Mouse (Mus musculus) intestine, embryonic 16.5 days (tissue): ENCODE results near the gene Actn3. TPM values are rescaled to one million over a fixed set of nuclear protein-coding genes. Genes with fewer than 3 reads are reported as not detected.
"Not testable (repeated sequence)": the region's sequence is repeated elsewhere in the genome, so short reads cannot be mapped to it uniquely, and the experiment has no call there.

ENCODE experiments used
- ATAC-seq: fragments of 200-750 bp; cut with Nextera tagmentation; 2 replicates; pipeline ENCODE4 v1.8.0; 2017; ENCODE audit warnings: moderate TSS enrichment, moderate library complexity
- H3K27ac ChIP-seq: fragments of 300-500 bp; sonication (generic); 2 replicates; pipeline ENCODE4 v1.5.1; 2014; ENCODE audit warnings: mild to moderate bottlenecking, low read length
- H3K27me3 ChIP-seq: fragments of 300-500 bp; sonication (generic); replicated peaks from 2 replicates; pipeline ENCODE4 v1.6.1; 2014; ENCODE audit warnings: low read length, control low read depth, mixed read lengths; ENCODE audit not compliant: control insufficient read depth, insufficient read depth
- H3K36me3 ChIP-seq: fragments of 300-500 bp; sonication (generic); 2 replicates; pipeline ENCODE4 v1.6.1; 2014; ENCODE audit warnings: low read length, control low read depth; ENCODE audit not compliant: control insufficient read depth, insufficient read depth
- H3K4me1 ChIP-seq: fragments of 300-500 bp; sonication (generic); 2 replicates; pipeline ENCODE4 v1.6.1; 2014; ENCODE audit warnings: low read length, control low read depth, mixed read lengths; ENCODE audit not compliant: control insufficient read depth, insufficient read depth
- H3K4me2 ChIP-seq: fragments of 300-500 bp; sonication (generic); 2 replicates; pipeline ENCODE4 v1.6.1; 2014; ENCODE audit warnings: low read depth, low read length, control low read depth
- H3K4me3 ChIP-seq: fragments of 300-500 bp; sonication (generic); 2 replicates; pipeline ENCODE4 v1.5.1; 2014; ENCODE audit warnings: mild to moderate bottlenecking, low read length
- H3K9ac ChIP-seq: fragments of 300-500 bp; sonication (generic); 2 replicates; pipeline ENCODE4 v1.6.1; 2014; ENCODE audit warnings: low read depth, low read length
- H3K9me3 ChIP-seq: fragments of 300-500 bp; sonication (generic); 2 replicates; pipeline ENCODE4 v1.6.1; 2016; ENCODE audit warnings: low read length, control low read depth; ENCODE audit not compliant: control insufficient read depth
- WGBS: fragments of 180-500 bp; shearing (Covaris S2); extraction: QIAGEN DNeasy Blood & Tissue Kit; methylation state at CpG from one replicate; pipeline ENCODE4 v1.1.7; 2014; 5-methylcytosine and 5-hydroxymethylcytosine counted together
- polyA plus RNA-seq: library from polyadenylated mRNA; unstranded; fragments of >200 nt; fragmentation: Nextera tagmentation; extraction: Ambion mirVana; gene quantifications from 2 replicates; pipeline ENCODE4 v1.2.1, GENCODE M21; 2015

Gene Actn3
- polyA plus RNA-seq, 1 experiment from 2014 or later: 1.1 TPM

DNA sequence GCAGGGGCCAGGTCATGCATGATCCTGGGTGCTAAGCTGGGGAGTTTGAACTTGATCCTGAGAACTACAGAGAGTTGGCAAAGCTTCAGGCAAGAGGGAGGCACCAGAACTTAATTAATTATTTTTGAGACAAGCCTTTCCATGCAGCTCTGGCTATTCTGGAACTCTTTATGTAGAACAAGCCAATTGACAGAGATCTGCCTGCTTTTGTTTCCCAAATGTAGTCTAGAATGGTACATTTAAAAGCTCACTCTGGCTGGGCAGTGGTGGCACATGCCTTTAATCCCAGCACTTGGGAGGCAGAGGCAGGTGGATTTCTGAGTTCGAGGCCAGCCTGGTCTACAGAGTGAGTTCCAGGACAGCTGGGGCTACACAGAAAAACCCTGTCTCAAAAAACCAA is 3.1 kb downstream of the Actn3 start:
- ATAC-seq, H3K36me3 ChIP-seq, H3K27me3 ChIP-seq, H3K27ac ChIP-seq, H3K4me1 ChIP-seq, H3K4me3 ChIP-seq, H3K9ac ChIP-seq, H3K4me2 ChIP-seq, H3K9me3 ChIP-seq: not testable (repeated sequence)
- WGBS: 77% methylated on average over 1 of the region's 1 CpGs

DNA sequence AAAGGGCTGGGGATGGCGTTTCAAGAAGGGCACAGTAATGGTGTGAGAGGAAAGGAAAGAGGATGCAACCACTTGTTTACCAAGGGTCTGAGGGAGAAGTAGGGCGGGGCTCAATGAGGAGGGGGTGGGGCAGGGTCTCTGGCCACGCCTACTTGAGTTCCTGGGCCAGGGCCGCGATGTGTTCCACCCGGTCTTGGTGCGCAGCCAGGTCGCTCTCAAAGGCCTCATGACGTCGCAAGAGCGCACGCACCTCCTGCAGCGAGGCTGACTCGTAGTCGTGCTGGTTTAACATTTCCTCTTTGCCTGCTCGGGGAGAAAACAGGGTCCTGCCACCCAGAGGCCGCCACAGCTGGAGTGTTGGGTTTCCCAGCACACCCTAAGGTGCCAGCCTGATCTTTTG is 12.6 kb downstream of the Actn3 start:
- ATAC-seq: no peak
- 3% methylated on average over 17 of the region's 17 CpGs for WGBS
- peak overlapping the region; percentile 37; the same call in 1 of the 2 replicates for H3K4me2 ChIP-seq
- H3K9ac ChIP-seq: 0 out of 2 replicates have a peak overlapping the region, but pooled peaks have one; percentile 24
- H3K9me3 ChIP-seq: no peaks in the 10 kb centered on the region
- no peaks in the 10 kb centered on the region for H3K27me3 ChIP-seq
- peaks cover 4% of the 10 kb centered on the region; the same call in 1 of the 2 replicates for H3K4me1 ChIP-seq
- H3K27ac ChIP-seq: no peak overlapping the region
- no peak overlapping the region for H3K4me3 ChIP-seq
- no peaks in the 10 kb centered on the region for H3K36me3 ChIP-seq

DNA sequence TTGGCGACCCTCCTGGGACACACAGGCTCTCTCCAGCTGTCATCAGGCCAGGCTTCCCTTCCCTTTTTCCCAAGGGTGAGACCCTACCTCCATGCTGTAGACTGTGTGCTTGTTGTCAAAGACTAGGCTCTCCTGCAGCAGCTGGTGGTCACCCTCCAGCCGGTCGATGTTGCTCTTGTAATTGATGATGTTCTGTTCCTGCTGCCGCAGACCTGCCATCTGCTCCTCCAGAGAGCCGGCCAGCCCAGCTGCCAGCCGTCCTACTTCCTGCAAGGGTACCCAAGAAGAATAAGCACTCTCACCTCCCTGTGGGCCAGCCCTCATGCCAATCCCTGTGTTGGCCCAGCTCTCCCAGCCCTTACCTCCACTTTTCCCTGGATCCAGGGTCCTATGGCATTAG is 14.7 kb downstream of the Actn3 start:
- Histone ChIP-seq H3K4me3 (no peak overlapping the region), H3K9me3 (no peaks in the 10 kb centered on the region), H3K4me1 (peaks cover 4% of the 10 kb centered on the region; the same call in 1 of the 2 replicates), H3K9ac (no peak overlapping the region), H3K27ac (no peak overlapping the region), H3K27me3 (no peaks in the 10 kb centered on the region), H3K4me2 (no peak overlapping the region), H3K36me3 (no peaks in the 10 kb centered on the region)
- no peak for ATAC-seq
- 54% methylated on average over 6 of the region's 6 CpGs for WGBS

DNA sequence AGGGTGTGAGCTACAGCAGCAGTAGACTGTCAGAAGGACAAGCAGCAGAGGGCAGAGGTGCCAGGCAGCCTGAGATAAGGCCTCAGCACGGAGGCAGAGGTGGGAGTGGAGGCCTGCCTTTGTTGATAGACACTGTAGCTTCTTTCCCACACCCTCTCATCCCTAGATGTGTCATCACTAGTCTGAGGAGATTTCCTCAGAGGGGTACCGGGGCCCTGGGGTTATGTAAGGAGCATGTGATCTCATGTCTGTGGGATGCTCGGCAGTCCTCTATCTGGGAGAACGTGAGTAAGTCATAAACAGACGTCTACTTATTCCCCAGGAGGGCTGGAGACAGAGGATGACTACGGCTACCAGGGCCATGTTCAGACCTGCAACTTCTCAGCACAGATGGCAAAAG is 18.6 kb downstream of the Actn3 start:
- no peaks in the 10 kb centered on the region for H3K9me3 ChIP-seq
- peak; percentile 73 for ATAC-seq
- no peak overlapping the region for H3K4me2 ChIP-seq
- no peak overlapping the region for H3K27ac ChIP-seq
- H3K4me1 ChIP-seq: peaks cover 4% of the 10 kb centered on the region; the same call in 1 of the 2 replicates
- H3K36me3 ChIP-seq: no peaks in the 10 kb centered on the region
- H3K27me3 ChIP-seq: no peaks in the 10 kb centered on the region
- H3K9ac ChIP-seq: no peak overlapping the region
- H3K4me3 ChIP-seq: no peak overlapping the region
- WGBS: 67% methylated on average over 6 of the region's 6 CpGs

DNA sequence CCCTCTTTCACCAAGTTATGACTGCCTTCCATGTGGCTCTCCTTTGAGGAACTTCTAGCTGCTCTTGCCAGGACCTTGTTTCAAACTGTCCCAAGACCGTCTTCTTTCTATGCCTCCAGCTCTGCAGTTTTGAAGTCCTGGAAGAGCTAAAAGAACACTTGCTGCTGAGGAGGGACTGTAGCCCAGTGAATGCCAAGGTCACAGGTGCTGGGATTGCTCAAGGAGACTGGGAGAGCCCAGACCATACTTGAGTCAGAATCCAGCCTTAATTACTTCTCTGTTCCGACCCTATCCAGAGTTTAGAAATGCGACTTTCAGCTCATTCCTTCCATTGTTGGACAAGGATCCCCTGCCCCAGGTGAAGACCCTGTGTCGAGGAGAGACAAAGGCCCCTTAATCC is 21.8 kb downstream of the Actn3 start:
- 0 out of 2 replicates have a peak, but pooled peaks cover 3% of the 10 kb centered on the region for H3K27me3 ChIP-seq
- 0 out of 2 replicates have a peak overlapping the region, but pooled peaks have one; percentile 98 for H3K4me2 ChIP-seq
- 75% methylated on average over 4 of the region's 4 CpGs for WGBS
- no peak overlapping the region for H3K9ac ChIP-seq
- peak overlapping the region; percentile 65; the same call in 1 of the 2 replicates for H3K4me3 ChIP-seq
- H3K9me3 ChIP-seq: no peaks in the 10 kb centered on the region
- H3K36me3 ChIP-seq: no peaks in the 10 kb centered on the region
- peaks cover 4% of the 10 kb centered on the region; the same call in 1 of the 2 replicates for H3K4me1 ChIP-seq
- ATAC-seq: no peak
- no peak overlapping the region for H3K27ac ChIP-seq

DNA sequence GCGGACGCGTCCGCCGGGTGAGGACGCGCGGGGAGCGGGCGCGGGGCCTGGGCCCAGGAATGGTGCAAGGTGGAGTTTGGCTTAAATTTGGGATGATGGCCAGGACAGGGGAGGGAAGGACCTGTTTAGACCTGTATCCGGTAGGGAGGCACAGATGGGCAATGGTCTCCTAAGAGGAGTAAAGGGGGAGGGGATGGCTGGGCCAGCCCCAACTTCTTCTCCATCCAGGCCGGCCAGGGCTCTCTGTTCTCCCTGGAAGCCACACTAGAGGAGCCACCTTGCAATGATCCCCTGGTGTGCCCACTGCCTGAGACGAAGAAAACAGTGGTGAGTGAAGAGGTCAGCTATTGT is 22.3 kb downstream of the Actn3 start:
- no peaks in the 10 kb centered on the region for H3K9me3 ChIP-seq
- H3K36me3 ChIP-seq: no peaks in the 10 kb centered on the region
- ATAC-seq: no peak; the same call in 1 of the 2 replicates
- H3K4me2 ChIP-seq: peak overlapping the region; percentile 98
- H3K4me3 ChIP-seq: peak overlapping the region; percentile 65
- H3K9ac ChIP-seq: peak overlapping the region; percentile 73
- H3K4me1 ChIP-seq: peaks cover 4% of the 10 kb centered on the region; the same call in 1 of the 2 replicates
- H3K27ac ChIP-seq: no peak overlapping the region
- H3K27me3 ChIP-seq: 0 out of 2 replicates have a peak, but pooled peaks cover 3% of the 10 kb centered on the region
- 4% methylated on average over 14 of the region's 14 CpGs for WGBS

DNA sequence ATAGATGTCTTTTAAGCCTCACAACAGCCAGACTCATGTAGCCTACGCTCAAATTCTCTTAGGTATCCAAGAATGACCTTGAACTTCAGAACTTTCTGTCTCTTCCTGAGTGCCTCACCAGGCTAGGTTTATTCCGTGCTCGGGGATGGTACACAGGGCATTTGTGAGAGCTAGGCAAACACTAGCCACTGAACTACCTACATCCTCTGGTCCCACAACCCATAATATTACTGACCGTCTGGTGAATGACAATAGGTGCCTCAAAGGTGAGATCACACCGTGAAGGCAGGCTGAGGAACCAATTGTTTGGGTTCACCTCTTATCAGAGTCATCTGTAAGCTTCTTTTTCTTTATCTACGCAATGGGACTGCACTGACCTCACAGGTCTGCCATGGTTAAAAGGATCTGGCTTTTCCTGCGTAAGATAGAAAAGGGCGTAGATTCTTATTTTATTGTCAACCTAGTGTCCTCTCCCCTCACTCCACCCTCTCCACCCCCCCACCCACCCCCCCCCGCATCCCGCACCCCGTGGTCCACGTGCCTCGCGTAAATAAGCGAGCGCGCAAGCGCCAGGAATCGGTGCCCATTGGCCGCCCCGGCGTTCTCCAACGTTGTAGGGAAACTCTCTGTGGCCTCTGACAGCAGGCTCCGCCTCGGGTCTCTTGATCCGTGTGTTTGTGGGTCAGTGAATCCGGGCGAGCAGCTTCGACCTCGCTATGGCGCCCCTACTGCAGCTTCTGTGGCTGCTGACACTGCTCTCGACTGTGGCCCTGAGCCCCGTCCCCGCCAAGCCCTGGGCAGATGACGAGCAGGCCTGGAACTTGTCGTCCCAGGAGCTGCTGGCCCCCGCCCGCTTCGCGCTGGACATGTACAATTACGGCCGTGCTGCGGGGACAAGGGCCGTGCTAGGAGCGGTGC is 22.9 kb downstream of the Actn3 start, which contains the start of gene Ctsf:
Ctsf (plus strand) TSS at position 579 of the 918 bp plus-strand sequence.
- Histone ChIP-seq H3K9me3 (no peaks in the 10 kb centered on the region), H3K27ac (no peak within 1 kb of the TSS), H3K4me1 (peaks cover 4% of the 10 kb centered on the region; the same call in 1 of the 2 replicates), H3K4me2 (peak within 1 kb of the TSS; percentile 98), H3K27me3 (0 out of 2 replicates have a peak, but pooled peaks cover 3% of the 10 kb centered on the region), H3K9ac (peak within 1 kb of the TSS; percentile 73), H3K4me3 (peak within 1 kb of the TSS; percentile 65), H3K36me3 (no peaks in the 10 kb centered on the region)
- 3% methylated on average over 45 of the region's 45 CpGs for WGBS
- ATAC-seq: peak; percentile 88

DNA sequence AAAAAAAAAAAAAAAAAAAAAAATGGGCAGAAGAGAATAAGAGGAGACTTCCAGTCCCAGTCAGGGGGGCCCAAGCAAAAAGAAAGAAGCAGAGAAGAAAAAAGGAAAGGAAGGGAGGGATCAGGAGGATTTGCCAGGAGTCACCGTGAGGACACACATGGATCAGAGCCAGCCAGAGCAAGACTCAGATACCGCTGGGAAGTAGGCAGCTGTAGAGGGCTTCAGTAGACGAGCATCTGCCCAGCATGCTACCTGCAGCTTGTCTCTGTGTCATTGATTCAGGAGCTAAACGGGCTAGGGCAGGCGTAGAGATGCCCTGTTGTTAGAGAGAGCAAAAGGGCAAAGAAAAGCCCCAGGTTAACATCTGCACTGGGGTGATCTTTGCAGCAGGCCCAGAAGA is 27.4 kb downstream of the Actn3 start:
- 45% methylated on average over 5 of the region's 5 CpGs for WGBS
- Histone ChIP-seq H3K4me2 (no peak overlapping the region), H3K4me1 (peaks cover 4% of the 10 kb centered on the region; the same call in 1 of the 2 replicates), H3K4me3 (no peak overlapping the region), H3K27me3 (0 out of 2 replicates have a peak, but pooled peaks cover 3% of the 10 kb centered on the region), H3K27ac (no peak overlapping the region), H3K9me3 (no peaks in the 10 kb centered on the region), H3K36me3 (no peaks in the 10 kb centered on the region), H3K9ac (no peak overlapping the region)
- ATAC-seq: no peak

DNA sequence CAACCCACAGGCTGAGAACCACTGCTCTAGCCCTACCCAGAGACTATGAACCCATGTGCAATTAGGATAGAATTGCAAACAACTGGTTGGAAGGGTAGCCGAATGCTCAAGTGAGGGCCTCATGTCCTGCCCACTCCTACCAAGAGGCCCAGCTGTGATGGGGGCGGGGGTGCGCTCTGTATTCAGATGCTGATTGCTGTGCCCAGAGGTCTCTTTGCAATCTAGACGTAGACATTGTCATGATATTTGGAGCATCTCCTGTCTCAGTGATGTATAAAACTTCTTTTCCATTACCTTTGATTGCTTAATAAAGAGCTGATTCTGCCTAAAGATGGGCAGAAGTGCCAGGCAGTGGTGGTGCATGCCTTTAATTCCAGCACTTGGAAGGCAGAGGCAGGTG is 27.9 kb downstream of the Actn3 start:
- no peak overlapping the region for H3K4me3 ChIP-seq

More for the DNA sequence above, 27.9 kb downstream of the Actn3 start:
- WGBS: 45% methylated on average over 4 of the region's 4 CpGs
- Histone ChIP-seq H3K36me3 (no peaks in the 10 kb centered on the region), H3K4me1 (peaks cover 4% of the 10 kb centered on the region; the same call in 1 of the 2 replicates), H3K27ac (no peak overlapping the region), H3K4me2 (no peak overlapping the region), H3K9ac (no peak overlapping the region), H3K27me3 (0 out of 2 replicates have a peak, but pooled peaks cover 3% of the 10 kb centered on the region), H3K9me3 (no peaks in the 10 kb centered on the region)
- no peak for ATAC-seq
